Mouse (Mus musculus) forebrain, embryonic 13.5 days (tissue): ENCODE measurements around the gene Serpina3c. TPM values are rescaled to one million over a fixed set of nuclear protein-coding genes. Genes with fewer than 3 reads are reported as not detected.

Experiments used
- ATAC-seq: fragments of 200-750 bp; cut with Nextera tagmentation; 2 replicates; pipeline ENCODE4 v1.8.0; 2017
- H3K27ac ChIP-seq: fragments of 300-500 bp; sonication (generic); 2 replicates; pipeline ENCODE4 v1.5.1; 2015; ENCODE audit warnings: inconsistent platforms, mild to moderate bottlenecking, moderate library complexity
- H3K27me3 ChIP-seq: fragments of 300-500 bp; sonication (generic); 2 replicates; pipeline ENCODE4 v1.6.1; 2015; ENCODE audit warnings: mild to moderate bottlenecking, inconsistent platforms
- H3K36me3 ChIP-seq: fragments of 300-500 bp; sonication (generic); 2 replicates; pipeline ENCODE4 v1.6.1; 2015; ENCODE audit warnings: mild to moderate bottlenecking, inconsistent platforms; ENCODE audit not compliant: poor library complexity, severe bottlenecking
- H3K4me1 ChIP-seq: fragments of 300-500 bp; sonication (generic); 2 replicates; pipeline ENCODE4 v1.6.1; 2015; ENCODE audit warnings: inconsistent platforms
- H3K4me2 ChIP-seq: fragments of 300-500 bp; sonication (generic); 2 replicates; pipeline ENCODE4 v1.6.1; 2015; ENCODE audit warnings: inconsistent platforms, mild to moderate bottlenecking, moderate library complexity
- H3K4me3 ChIP-seq: fragments of 300-500 bp; sonication (generic); 2 replicates; pipeline ENCODE4 v1.5.1; 2015; ENCODE audit warnings: mild to moderate bottlenecking, inconsistent platforms
- H3K9ac ChIP-seq: fragments of 300-500 bp; sonication (generic); 2 replicates; pipeline ENCODE4 v1.6.1; 2015; ENCODE audit warnings: mild to moderate bottlenecking, inconsistent platforms
- H3K9me3 ChIP-seq: fragments of 300-500 bp; sonication (generic); replicated peaks from 2 replicates; pipeline ENCODE4 v1.6.1; 2016; ENCODE audit warnings: inconsistent platforms
- WGBS: fragments of 180-500 bp; shearing (Covaris S2); methylation state at CpG from one replicate; pipeline ENCODE4 v1.1.7; 2015; 5-methylcytosine and 5-hydroxymethylcytosine counted together
- polyA plus RNA-seq: library from polyadenylated mRNA; unstranded; fragments of >200 nt; fragmentation: Nextera tagmentation; extraction: Ambion mirVana; gene quantifications from 2 replicates; pipeline ENCODE4 v1.2.1, GENCODE M21; 2015

Serpina3c gene
- not detected in 2 replicates for polyA plus RNA-seq

DNA sequence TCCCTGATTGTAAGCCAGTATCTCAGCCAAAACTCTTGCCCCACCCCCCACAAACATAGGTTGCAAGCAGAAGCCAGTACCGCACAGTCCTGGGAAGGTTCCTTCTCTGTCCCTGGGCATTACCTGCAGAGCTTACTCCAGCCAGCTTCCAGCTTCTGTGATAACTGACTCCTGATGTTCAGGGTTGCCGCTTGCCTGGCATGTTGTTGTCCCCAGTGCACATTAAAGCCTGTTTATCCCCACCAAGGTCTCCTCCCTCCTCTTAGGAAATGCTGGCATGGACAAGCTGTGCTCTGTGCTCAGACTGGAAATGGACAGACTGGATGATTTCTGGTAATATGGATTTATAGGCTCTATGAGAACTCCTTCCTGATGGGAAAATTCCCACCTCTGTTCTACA lies at the start of gene Serpina3c:
Gene Serpina3c (minus strand): TSS at position 215 of the 400 bp plus-strand sequence.
- H3K27me3 ChIP-seq: no peaks in the 10 kb centered on the region
- no peaks in the 10 kb centered on the region for H3K9me3 ChIP-seq
- ATAC-seq: no peak
- no peak within 1 kb of the TSS for H3K27ac ChIP-seq
- no peak within 1 kb of the TSS for H3K4me3 ChIP-seq
- H3K4me2 ChIP-seq: no peak within 1 kb of the TSS
- H3K36me3 ChIP-seq: no peaks in the 10 kb centered on the region
- H3K9ac ChIP-seq: no peak within 1 kb of the TSS
- WGBS: 95% methylated on average over 2 of the region's 2 CpGs
- H3K4me1 ChIP-seq: no peaks in the 10 kb centered on the region

GRCm38 (mm10) chr12:104190852-104191251 lies 37.2 kb upstream of the Serpina3c start:
- Histone ChIP-seq H3K4me1 (no peaks in the 10 kb centered on the region), H3K4me3 (no peak overlapping the region)
- ATAC-seq: no peak

GRCm38 (mm10) chr12:104189246-104189645 lies 35.6 kb upstream of the Serpina3c start:
- no peak overlapping the region for H3K4me3 ChIP-seq
- H3K27ac ChIP-seq: no peak overlapping the region
- no peaks in the 10 kb centered on the region for H3K27me3 ChIP-seq
- no peak for ATAC-seq
- H3K4me1 ChIP-seq: no peaks in the 10 kb centered on the region
- WGBS: 88% methylated on average over 2 of the region's 2 CpGs
- H3K4me2 ChIP-seq: no peak overlapping the region
- H3K36me3 ChIP-seq: no peaks in the 10 kb centered on the region
- no peak overlapping the region for H3K9ac ChIP-seq
- no peaks in the 10 kb centered on the region for H3K9me3 ChIP-seq

More at GRCm38 (mm10) chr12:104190852-104191251, 37.2 kb upstream of the Serpina3c start:
- Histone ChIP-seq H3K4me2 (no peak overlapping the region), H3K27me3 (no peaks in the 10 kb centered on the region), H3K9ac (no peak overlapping the region), H3K36me3 (no peaks in the 10 kb centered on the region), H3K9me3 (no peaks in the 10 kb centered on the region), H3K27ac (no peak overlapping the region)

GRCm38 (mm10) chr12:104186041-104186581 lies 32.4 kb upstream of the Serpina3c start:
- H3K9ac ChIP-seq: no peak overlapping the region
- H3K27ac ChIP-seq: no peak overlapping the region
- WGBS: 87% methylated on average over 3 of the region's 3 CpGs
- no peak overlapping the region for H3K4me3 ChIP-seq
- no peaks in the 10 kb centered on the region for H3K4me1 ChIP-seq
- H3K27me3 ChIP-seq: no peaks in the 10 kb centered on the region
- ATAC-seq: no peak
- H3K4me2 ChIP-seq: no peak overlapping the region
- no peaks in the 10 kb centered on the region for H3K36me3 ChIP-seq
- no peaks in the 10 kb centered on the region for H3K9me3 ChIP-seq

- Histone ChIP-seq H3K4me1 (no peaks in the 10 kb centered on the region), H3K27ac (no peak overlapping the region), H3K27me3 (no peaks in the 10 kb centered on the region), H3K4me3 (no peak overlapping the region), H3K36me3 (no peaks in the 10 kb centered on the region), H3K9me3 (no peaks in the 10 kb centered on the region), H3K4me2 (no peak overlapping the region), H3K9ac (no peak overlapping the region)
- 88% methylated on average over 4 of the region's 4 CpGs for WGBS
- ATAC-seq: no peak
Measured at GRCm38 (mm10) chr12:104185046-104185445, 31.4 kb upstream of the Serpina3c start.

GRCm38 (mm10) chr12:104178987-104179386 lies 25.3 kb upstream of the Serpina3c start:
- Histone ChIP-seq H3K4me1 (no peaks in the 10 kb centered on the region), H3K9me3 (0 out of 2 replicates have a peak, but pooled peaks cover 2% of the 10 kb centered on the region), H3K4me3 (no peak overlapping the region), H3K36me3 (no peaks in the 10 kb centered on the region), H3K4me2 (no peak overlapping the region), H3K27ac (no peak overlapping the region), H3K27me3 (no peaks in the 10 kb centered on the region), H3K9ac (no peak overlapping the region)
- whole genome bisulfite sequencing: 90% methylated on average over 2 of the region's 2 CpGs
- no peak for ATAC-seq

DNA sequence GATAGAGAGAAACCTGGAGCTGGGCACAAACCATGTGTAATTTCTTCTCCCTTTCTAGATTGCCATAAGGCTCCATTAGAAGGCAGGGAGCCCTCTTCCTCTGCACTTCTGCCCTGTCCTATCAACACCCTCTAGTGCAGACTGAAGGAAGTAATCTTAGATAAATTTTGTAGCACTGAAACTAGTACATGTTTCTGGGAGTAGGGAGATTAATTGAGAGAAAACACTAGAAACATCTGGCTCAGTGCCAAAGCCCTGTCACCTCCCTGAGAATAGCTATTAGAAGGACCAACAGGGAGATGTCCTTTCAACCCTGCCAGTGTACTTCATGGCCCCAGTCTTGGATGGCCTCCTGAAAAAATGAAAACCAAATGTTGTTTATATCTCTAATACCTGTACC lies 24.9 kb upstream of the Serpina3c start:
- Histone ChIP-seq H3K9me3 (0 out of 2 replicates have a peak, but pooled peaks cover 2% of the 10 kb centered on the region), H3K27me3 (no peaks in the 10 kb centered on the region), H3K36me3 (no peaks in the 10 kb centered on the region), H3K27ac (no peak overlapping the region), H3K4me1 (no peaks in the 10 kb centered on the region), H3K9ac (no peak overlapping the region), H3K4me2 (no peak overlapping the region), H3K4me3 (no peak overlapping the region)
- ATAC-seq: no peak

DNA sequence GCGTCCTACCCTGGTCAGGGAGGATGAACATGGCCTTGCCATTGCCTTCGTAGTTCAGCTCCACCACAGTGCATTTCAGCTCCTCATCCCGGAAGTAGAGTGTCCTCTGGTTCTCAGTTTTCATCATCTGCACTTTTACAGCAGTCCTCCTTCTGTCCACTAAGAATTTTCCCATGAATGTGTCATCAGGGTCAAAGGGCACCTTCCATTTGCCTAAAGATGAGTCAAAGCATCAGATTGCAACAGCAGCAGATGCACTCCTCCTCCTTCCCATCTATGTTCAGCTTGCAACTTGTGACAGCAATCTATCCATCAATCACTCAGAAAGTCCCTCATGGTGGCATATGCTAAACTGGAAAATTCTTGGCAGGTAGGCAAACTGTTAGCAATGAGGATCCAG lies 22.0 kb upstream of the Serpina3c start:
- Histone ChIP-seq H3K4me1 (no peaks in the 10 kb centered on the region), H3K9me3 (0 out of 2 replicates have a peak, but pooled peaks cover 2% of the 10 kb centered on the region), H3K27me3 (no peaks in the 10 kb centered on the region), H3K9ac (no peak overlapping the region), H3K4me3 (no peak overlapping the region), H3K36me3 (no peaks in the 10 kb centered on the region), H3K4me2 (no peak overlapping the region), H3K27ac (no peak overlapping the region)
- ATAC-seq: no peak
- 76% methylated on average over 3 of the region's 3 CpGs for WGBS

- Histone ChIP-seq H3K27me3 (no peaks in the 10 kb centered on the region), H3K27ac (no peak overlapping the region), H3K9ac (no peak overlapping the region), H3K9me3 (0 out of 2 replicates have a peak, but pooled peaks cover 2% of the 10 kb centered on the region), H3K4me1 (no peaks in the 10 kb centered on the region), H3K4me3 (no peak overlapping the region), H3K36me3 (no peaks in the 10 kb centered on the region), H3K4me2 (no peak overlapping the region)
- ATAC-seq: no peak
- 87% methylated on average over 3 of the region's 3 CpGs for WGBS
Measured at GRCm38 (mm10) chr12:104174747-104175146, 21.1 kb upstream of the Serpina3c start.

DNA sequence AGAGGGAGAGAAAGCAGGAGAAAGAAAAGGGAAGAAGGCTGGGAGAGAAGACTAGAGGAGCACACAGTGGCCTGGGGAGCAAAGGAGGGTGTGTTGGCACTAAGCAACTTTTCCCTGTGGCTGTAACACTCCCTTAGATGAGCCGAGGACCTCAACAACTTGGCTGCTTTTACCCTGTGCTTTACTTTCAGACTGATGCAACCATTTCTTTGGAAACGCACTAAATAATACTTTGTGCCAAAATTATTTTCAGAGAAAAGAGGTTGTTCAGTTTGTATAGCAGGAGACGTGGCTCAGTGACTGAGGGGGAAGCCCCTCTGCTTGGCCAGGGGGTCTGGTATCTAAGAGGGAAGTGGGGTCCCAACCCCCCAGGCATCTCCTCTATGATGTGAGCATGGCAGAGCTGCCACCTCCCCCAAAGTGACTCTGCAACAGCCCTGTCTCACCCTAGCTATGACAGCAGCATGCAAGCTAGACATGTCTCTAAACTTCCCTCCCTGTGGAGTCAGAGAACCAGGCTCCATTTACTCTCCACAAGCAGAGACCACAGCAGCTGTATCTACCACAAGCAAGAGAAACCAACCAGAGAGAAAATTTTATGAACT lies 527 bp downstream of the Serpina3c start:
- Histone ChIP-seq H3K27me3 (no peaks in the 10 kb centered on the region), H3K9ac (no peak overlapping the region), H3K4me1 (no peaks in the 10 kb centered on the region), H3K36me3 (no peaks in the 10 kb centered on the region), H3K27ac (no peak overlapping the region), H3K9me3 (no peaks in the 10 kb centered on the region), H3K4me3 (no peak overlapping the region), H3K4me2 (no peak overlapping the region)
- 76% methylated on average over 3 of the region's 3 CpGs for WGBS
- ATAC-seq: no peak

DNA sequence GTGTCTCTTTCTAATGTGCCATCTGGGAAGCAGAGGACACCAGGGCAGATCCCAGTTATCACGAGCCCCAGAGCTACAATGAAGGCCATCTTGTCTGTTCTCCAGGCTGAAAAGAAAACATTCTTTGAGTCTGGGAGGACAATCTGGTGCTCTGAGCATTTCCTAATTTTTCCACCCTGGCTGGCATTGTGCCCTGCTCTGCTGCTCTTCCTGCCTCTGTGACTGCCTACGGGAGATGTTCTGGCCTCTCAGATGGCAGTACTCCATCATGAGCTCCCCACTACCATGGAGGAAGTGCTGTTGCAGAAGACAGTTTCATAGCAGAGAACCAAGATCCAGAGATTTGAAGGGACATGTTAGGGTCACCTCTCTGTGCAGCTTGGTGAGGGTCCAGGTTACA lies 1.7 kb downstream of the Serpina3c start:
- Histone ChIP-seq H3K27me3 (no peaks in the 10 kb centered on the region), H3K27ac (no peak overlapping the region), H3K4me3 (no peak overlapping the region), H3K4me1 (no peaks in the 10 kb centered on the region), H3K36me3 (no peaks in the 10 kb centered on the region), H3K9ac (no peak overlapping the region), H3K9me3 (no peaks in the 10 kb centered on the region), H3K4me2 (no peak overlapping the region)
- 85% methylated on average over 2 of the region's 2 CpGs for WGBS
- ATAC-seq: no peak

GRCm38 (mm10) chr12:104145571-104145970 lies 8.1 kb downstream of the Serpina3c start:
- no peak overlapping the region for H3K4me2 ChIP-seq
- no peaks in the 10 kb centered on the region for H3K36me3 ChIP-seq
- 97% methylated on average over 2 of the region's 2 CpGs for WGBS
- H3K4me1 ChIP-seq: no peaks in the 10 kb centered on the region
- no peak for ATAC-seq
- no peaks in the 10 kb centered on the region for H3K27me3 ChIP-seq
- no peaks in the 10 kb centered on the region for H3K9me3 ChIP-seq
- H3K9ac ChIP-seq: no peak overlapping the region
- no peak overlapping the region for H3K27ac ChIP-seq
- H3K4me3 ChIP-seq: no peak overlapping the region

- no peak overlapping the region for H3K27ac ChIP-seq
- no peak overlapping the region for H3K9ac ChIP-seq
- no peaks in the 10 kb centered on the region for H3K4me1 ChIP-seq
- H3K27me3 ChIP-seq: no peaks in the 10 kb centered on the region
- H3K4me3 ChIP-seq: no peak overlapping the region
- no peaks in the 10 kb centered on the region for H3K36me3 ChIP-seq
- H3K9me3 ChIP-seq: no peaks in the 10 kb centered on the region
- H3K4me2 ChIP-seq: no peak overlapping the region
- no peak for ATAC-seq
- 83% methylated on average over 1 of the region's 1 CpGs for WGBS
Measured at GRCm38 (mm10) chr12:104143286-104143685, 10.4 kb downstream of the Serpina3c start.
